Mouse (Mus musculus) liver, postnatal 0 days (tissue): ENCODE measurements at regions not wholly inside any gene's neighbourhood (a gene's known extent, or its start where the extent isn't known, plus 50 kb on each side); places are given as distances from the start of the nearest gene placed in this dataset.

ENCODE experiments used
- ATAC-seq: fragments of 200-750 bp; cut with Nextera tagmentation; 2 replicates; pipeline ENCODE4 v1.8.0; 2017; ENCODE audit warnings: mild to moderate bottlenecking, moderate library complexity
- DNase-seq: peaks from one replicate; pipeline ENCODE4 v3.0.0-alpha.2; 2016
- H3K27ac ChIP-seq: fragments of 300-500 bp; sonication (generic); 2 replicates; pipeline ENCODE4 v1.5.1; 2014; ENCODE audit warnings: antibody characterized with exemption, moderate library complexity, mild to moderate bottlenecking, low read depth
- H3K27me3 ChIP-seq: fragments of 300-500 bp; sonication (generic); 2 replicates; pipeline ENCODE4 v1.6.1; 2014; ENCODE audit warnings: low read length, control low read depth, mixed read lengths; ENCODE audit not compliant: insufficient read depth
- H3K36me3 ChIP-seq: fragments of 300-500 bp; sonication (generic); replicated peaks from 2 replicates; pipeline ENCODE4 v1.6.1; 2014; ENCODE audit warnings: mild to moderate bottlenecking, control low read depth, low read length, moderate library complexity, mixed read lengths; ENCODE audit not compliant: insufficient read depth
- H3K4me1 ChIP-seq: fragments of 300-500 bp; sonication (generic); 2 replicates; pipeline ENCODE4 v1.6.1; 2014; ENCODE audit warnings: antibody characterized with exemption, mild to moderate bottlenecking, control low read depth; ENCODE audit not compliant: insufficient read depth
- H3K4me2 ChIP-seq: fragments of 300-500 bp; sonication (generic); 2 replicates; pipeline ENCODE4 v1.6.1; 2014; ENCODE audit warnings: low read depth, mild to moderate bottlenecking, low read length, moderate library complexity, mixed read lengths
- H3K4me3 ChIP-seq: fragments of 300-500 bp; sonication (generic); 2 replicates; pipeline ENCODE4 v1.5.1; 2014; ENCODE audit warnings: low read depth, low read length
- H3K9ac ChIP-seq: fragments of 300-500 bp; sonication (generic); replicated peaks from 2 replicates; pipeline ENCODE4 v1.6.1; 2014; ENCODE audit warnings: mild to moderate bottlenecking, moderate library complexity
- H3K9me3 ChIP-seq: fragments of 300-500 bp; sonication (generic); 2 replicates; pipeline ENCODE4 v1.6.1; 2016; ENCODE audit warnings: mild to moderate bottlenecking, control low read depth, low read length, mixed read lengths
- CTCF ChIP-seq: sonication (generic); IDR thresholded peaks from 2 replicates; pipeline ENCODE4 v1.5.1; 2016; ENCODE audit warnings: antibody characterized with exemption, low read depth
- EP300 ChIP-seq: IDR thresholded peaks from 2 replicates; pipeline ENCODE4 v1.6.1; 2016; ENCODE audit warnings: antibody characterized with exemption, low read depth, mild to moderate bottlenecking
- WGBS: fragments of 180-500 bp; shearing (Covaris S2); extraction: QIAGEN DNeasy Blood & Tissue Kit; methylation state at CpG from one replicate; pipeline ENCODE4 v1.1.7; 2014; ENCODE audit not compliant: insufficient replicate concordance; 5-methylcytosine and 5-hydroxymethylcytosine counted together

GRCm38 (mm10) chr4:75884371-75884770 is 606.3 kb upstream of the Dmac1 start:
- Histone ChIP-seq H3K9me3 (no peaks in the 10 kb centered on the region), H3K9ac (no peak overlapping the region), H3K27ac (no peak overlapping the region), H3K27me3 (no peaks in the 10 kb centered on the region), H3K4me1 (no peaks in the 10 kb centered on the region), H3K4me3 (no peak overlapping the region), H3K4me2 (no peak overlapping the region), H3K36me3 (no peaks in the 10 kb centered on the region)
- ATAC-seq (no peak), DNase-seq (no peak)
- WGBS: 88% methylated on average over 4 of the region's 4 CpGs
- TF ChIP-seq CTCF: no peak
- TF ChIP-seq EP300: no peak

GRCm38 (mm10) chr4:75869771-75870170 is 591.7 kb upstream of the Dmac1 start:
- DNase-seq (no peak), ATAC-seq (no peak)
- Histone ChIP-seq H3K27me3 (no peaks in the 10 kb centered on the region), H3K9me3 (no peaks in the 10 kb centered on the region), H3K9ac (no peak overlapping the region), H3K4me2 (no peak overlapping the region), H3K4me3 (no peak overlapping the region), H3K36me3 (no peaks in the 10 kb centered on the region), H3K4me1 (no peaks in the 10 kb centered on the region), H3K27ac (no peak overlapping the region)
- WGBS: 88% methylated on average over 1 of the region's 1 CpGs
- no peak for TF ChIP-seq CTCF
- no peak for TF ChIP-seq EP300

GRCm38 (mm10) chr4:75861076-75861475 is 583.0 kb upstream of the Dmac1 start:
- no peaks in the 10 kb centered on the region for H3K4me1 ChIP-seq
- 68% methylated on average over 2 of the region's 2 CpGs for WGBS
- ATAC-seq (no peak), DNase-seq (no peak)
- no peak overlapping the region for H3K9ac ChIP-seq
- H3K27ac ChIP-seq: no peak overlapping the region
- no peaks in the 10 kb centered on the region for H3K36me3 ChIP-seq
- H3K4me3 ChIP-seq: no peak overlapping the region
- no peaks in the 10 kb centered on the region for H3K27me3 ChIP-seq
- H3K9me3 ChIP-seq: no peaks in the 10 kb centered on the region
- TF ChIP-seq CTCF: no peak
- TF ChIP-seq EP300: no peak
- H3K4me2 ChIP-seq: no peak overlapping the region

- Histone ChIP-seq H3K4me1 (no peaks in the 10 kb centered on the region), H3K27me3 (no peaks in the 10 kb centered on the region), H3K9ac (no peak overlapping the region), H3K4me2 (no peak overlapping the region), H3K4me3 (no peak overlapping the region), H3K9me3 (no peaks in the 10 kb centered on the region), H3K36me3 (no peaks in the 10 kb centered on the region), H3K27ac (no peak overlapping the region)
- 71% methylated on average over 2 of the region's 2 CpGs for WGBS
- DNase-seq (no peak), ATAC-seq (no peak)
- no peak for TF ChIP-seq CTCF
- TF ChIP-seq EP300: no peak
Measured at GRCm38 (mm10) chr4:75857769-75858408, 579.8 kb upstream of the Dmac1 start.

- ATAC-seq (no peak), DNase-seq (no peak)
- WGBS: 63% methylated on average over 6 of the region's 6 CpGs
- H3K27ac ChIP-seq: no peak overlapping the region
- H3K36me3 ChIP-seq: no peaks in the 10 kb centered on the region
- no peak overlapping the region for H3K4me2 ChIP-seq
- TF ChIP-seq CTCF (no peak), EP300 (no peak)
- H3K27me3 ChIP-seq: no peaks in the 10 kb centered on the region
- no peaks in the 10 kb centered on the region for H3K4me1 ChIP-seq
- H3K4me3 ChIP-seq: no peak overlapping the region
- no peak overlapping the region for H3K9ac ChIP-seq
- no peaks in the 10 kb centered on the region for H3K9me3 ChIP-seq
Measured at GRCm38 (mm10) chr4:75855688-75856296, 577.7 kb upstream of the Dmac1 start.

- no peak overlapping the region for H3K4me3 ChIP-seq
- H3K9ac ChIP-seq: no peak overlapping the region
- DNase-seq (no peak), ATAC-seq (no peak)
- H3K9me3 ChIP-seq: no peaks in the 10 kb centered on the region
- no peak overlapping the region for H3K27ac ChIP-seq
- no peaks in the 10 kb centered on the region for H3K36me3 ChIP-seq
- 73% methylated on average over 2 of the region's 2 CpGs for WGBS
- H3K4me2 ChIP-seq: no peak overlapping the region
- TF ChIP-seq EP300 (no peak), CTCF (no peak)
- H3K4me1 ChIP-seq: no peaks in the 10 kb centered on the region
- H3K27me3 ChIP-seq: no peaks in the 10 kb centered on the region
Measured at GRCm38 (mm10) chr4:75850343-75850742, 572.2 kb upstream of the Dmac1 start.
